Comparison of ENCODE assay signal across 10 mouse cellular contexts in the genomic region with DNA sequence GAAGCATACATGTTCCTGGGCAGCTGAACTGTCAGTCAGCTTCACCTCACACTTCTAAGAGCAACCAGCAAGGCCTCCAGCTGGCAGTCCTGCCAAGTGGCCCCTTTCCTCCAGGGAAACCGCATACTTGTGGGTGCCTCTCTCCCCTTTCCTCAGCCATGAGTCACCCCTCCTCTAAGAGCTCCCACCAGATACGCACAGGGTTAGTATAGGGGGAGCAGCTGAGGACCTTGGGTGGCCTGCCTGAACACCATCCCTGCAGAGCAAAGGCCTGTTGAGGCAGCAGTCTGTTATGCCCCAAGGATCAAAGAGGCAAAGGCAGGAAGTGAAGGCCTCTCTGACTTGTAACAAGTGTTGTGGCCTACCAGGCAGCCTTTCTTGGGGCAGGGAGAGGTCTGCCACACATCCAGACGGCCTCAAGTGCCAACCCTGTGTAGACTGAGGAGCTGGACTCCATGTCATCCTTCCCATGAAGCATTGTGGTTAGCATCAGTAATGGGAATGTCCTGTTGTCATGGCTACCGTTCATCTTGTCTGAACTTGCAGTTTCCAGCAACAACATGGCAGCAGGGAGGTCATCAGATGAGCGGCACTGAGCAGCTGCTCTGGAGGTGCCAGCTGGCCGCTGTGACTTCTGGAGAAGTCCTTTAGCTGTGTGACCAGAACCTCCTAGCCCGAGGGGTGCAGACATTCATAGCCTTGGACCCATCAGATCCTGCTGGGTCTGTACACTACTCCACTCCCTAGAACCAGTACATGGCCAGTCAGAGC. TPM values are rescaled to one million over a fixed set of nuclear protein-coding genes. Genes with fewer than 3 reads are reported as not detected.
DNase-seq lines count a peak whose midpoint lies in the region; ATAC-seq and TF ChIP-seq lines count a peak whose summit lies in the region.
"Had no signal": no experiment of that assay in that cellular context is flagged by ENCODE, and none has a peak within 500 bp of the region (broad histone marks: within the 10 kb centered on the region; RNA-seq: fewer than 3 reads in every experiment).

No protein-coding gene starts in this region.

- TF ChIP-seq POLR2A in thymus, adult 2 months (IDR thresholded peaks at IDR 0.05; ENCODE audit: control insufficient read depth, extremely low read depth, insufficient read depth, low read length, poor library complexity) = no peak

- H3K27me3 ChIP-seq in lung, postnatal 0 days (replicated peaks; ENCODE audit: insufficient read depth, low read length) = no peaks in the 10 kb centered on the region
- H3K27me3 ChIP-seq in thymus, adult 2 months (ENCODE audit: control insufficient read depth, insufficient read depth, low read length) = no peaks in the 10 kb centered on the region
- H3K27me3 ChIP-seq: liver, embryonic 13.5 days had no signal

- H3K9ac ChIP-seq in lung, postnatal 0 days (replicated peaks; ENCODE audit: low read depth) = no peak overlapping the region
- H3K9ac ChIP-seq: liver, embryonic 13.5 days had no signal

- DNase-seq in embryo, embryonic 10 days (ENCODE audit: low spot score) = peak; percentile 53
- DNase-seq in embryo, embryonic 10.5 days (ENCODE audit: low spot score) = no peak
- DNase-seq in lung, postnatal 0 days (ENCODE audit: low spot score) = peak; percentile 65
- DNase-seq in lung, postnatal 36 days = no peak
- DNase-seq in thymus, adult 2 months = peak; percentile 38
- no peak for DNase-seq in right cerebral cortex, adult 18-20 months
- no peak for DNase-seq in cerebellum, adult 11-12 months
- DNase-seq: adrenal gland, postnatal 10 days; liver, embryonic 13.5 days had no signal

- no peaks in the 10 kb centered on the region for H3K9me3 ChIP-seq in lung, postnatal 0 days (ENCODE audit: low read length)
- H3K9me3 ChIP-seq: liver, embryonic 13.5 days had no signal

- ATAC-seq in lung, postnatal 0 days = peak; percentile 18
- ATAC-seq in granulocyte monocyte progenitor cell, adult 5-6 weeks (replicated peaks; ENCODE audit: poor library complexity, severe bottlenecking) = peak; percentile 82

- no peak for TF ChIP-seq EP300 in lung, postnatal 0 days (IDR thresholded peaks at IDR 0.05)

- H3K4me1 ChIP-seq in lung, postnatal 0 days (ENCODE audit: insufficient read depth, low read depth, low read length) = peaks cover 17% of the 10 kb centered on the region
- H3K4me1 ChIP-seq in thymus, adult 2 months (replicated peaks; ENCODE audit: control insufficient read depth, insufficient read depth, low read length) = peaks cover 32% of the 10 kb centered on the region

- H3K27ac ChIP-seq in lung, postnatal 0 days (ENCODE audit: low read length) = no peak overlapping the region
- no peak overlapping the region for H3K27ac ChIP-seq in thymus, adult 2 months (ENCODE audit: control insufficient read depth, insufficient read depth, low read length)
- H3K27ac ChIP-seq: liver, embryonic 13.5 days had no signal

- H3K4me2 ChIP-seq in lung, postnatal 0 days (replicated peaks; ENCODE audit: low read depth, low read length) = no peak overlapping the region
- H3K4me2 ChIP-seq: liver, embryonic 13.5 days had no signal

- H3K4me3 ChIP-seq in lung, postnatal 0 days (ENCODE audit: low read depth, low read length) = no peak overlapping the region
- H3K4me3 ChIP-seq in thymus, adult 2 months (ENCODE audit: control insufficient read depth, insufficient read depth, low read length) = no peak overlapping the region
- H3K4me3 ChIP-seq: liver, embryonic 13.5 days had no signal

- 66% methylated on average over 7 of the region's 7 CpGs for WGBS in lung, postnatal 0 days
- WGBS in thymus, adult 2 months = 45% methylated on average over 7 of the region's 7 CpGs

- no peaks in the 10 kb centered on the region for H3K36me3 ChIP-seq in lung, postnatal 0 days (ENCODE audit: insufficient read depth, low read length)
- H3K36me3 ChIP-seq in thymus, adult 2 months (ENCODE audit: control insufficient read depth, insufficient read depth, low read length) = no peaks in the 10 kb centered on the region
- H3K36me3 ChIP-seq: liver, embryonic 13.5 days had no signal

- no peak for TF ChIP-seq CTCF in lung, postnatal 0 days (IDR thresholded peaks at IDR 0.05)
- TF ChIP-seq CTCF in thymus, adult 2 months (IDR thresholded peaks at IDR 0.05; ENCODE audit: borderline replicate concordance, control insufficient read depth, extremely low read depth, insufficient read depth, low read length, poor library complexity) = 0 out of 2 replicates have a peak, but pooled peaks have one; percentile 10

RNA-seq across cellular contexts. Expression of a gene that starts 40.4 kb away (rescaled TPM):
- 6.2 and 9.4 TPM in 2 replicates for polyA plus RNA-seq in lung, postnatal 0 days (2015; fragmentation: Nextera tagmentation; extraction: Ambion mirVana)
- 0.62 and 1.2 TPM in 2 replicates for total RNA-seq in granulocyte monocyte progenitor cell, adult 5-6 weeks (2014; fragmentation: Nextera tagmentation)
- 1.6 and 4.7 TPM in 2 replicates for total RNA-seq in granulocyte monocyte progenitor cell, adult 5-6 weeks (2017)
- 3.8 and 5.0 TPM in 2 replicates for polyA plus RNA-seq in thymus, adult 2 months (2012; rRNA removed)

RNA-seq across cellular contexts. Expression of a gene that starts 40.6 kb away (rescaled TPM):
- 156 and 157 TPM in 2 replicates for polyA plus RNA-seq in lung, postnatal 0 days (2015; fragmentation: Nextera tagmentation; extraction: Ambion mirVana)
- total RNA-seq in granulocyte monocyte progenitor cell, adult 5-6 weeks (2014; fragmentation: Nextera tagmentation) = 93.3 and 125 TPM in 2 replicates
- 106 and 134 TPM in 2 replicates for total RNA-seq in granulocyte monocyte progenitor cell, adult 5-6 weeks (2017)
- 107 and 111 TPM in 2 replicates for polyA plus RNA-seq in thymus, adult 2 months (2012; rRNA removed)

RNA-seq across cellular contexts. Expression of a gene that starts 60.0 kb away (rescaled TPM):
- polyA plus RNA-seq in lung, postnatal 0 days (2015; fragmentation: Nextera tagmentation; extraction: Ambion mirVana) = 17.5 and 19.4 TPM in 2 replicates
- 10.5 and 11.0 TPM in 2 replicates for total RNA-seq in granulocyte monocyte progenitor cell, adult 5-6 weeks (2014; fragmentation: Nextera tagmentation)
- total RNA-seq in granulocyte monocyte progenitor cell, adult 5-6 weeks (2017) = 13.4 and 18.6 TPM in 2 replicates
- polyA plus RNA-seq in thymus, adult 2 months (2012; rRNA removed) = 32.8 and 38.0 TPM in 2 replicates

Comparison
In these comparisons a context has a peak if more than half of its experiments do, and no peak if none do; other contexts are left out.
1. DNase-seq: peak in embryo, embryonic 10 days (single experiment), lung, postnatal 0 days (single experiment) and thymus, adult 2 months (single experiment); none in embryo, embryonic 10.5 days (single experiment), lung, postnatal 36 days (single experiment), right cerebral cortex, adult 18-20 months (single experiment) and cerebellum, adult 11-12 months (single experiment).